Mouse (Mus musculus): ENCODE measurements around the gene Pnma5.

Pnma5 gene

GRCm38 (mm10) chrX:72985607-72986006 lies 51.3 kb downstream of the Pnma5 start:
- no peak for DNase-seq (ENCODE audit: low spot score in 2 of 2)
